Comparison of ENCODE assay signal across 9 mouse cellular contexts in the genomic region with DNA sequence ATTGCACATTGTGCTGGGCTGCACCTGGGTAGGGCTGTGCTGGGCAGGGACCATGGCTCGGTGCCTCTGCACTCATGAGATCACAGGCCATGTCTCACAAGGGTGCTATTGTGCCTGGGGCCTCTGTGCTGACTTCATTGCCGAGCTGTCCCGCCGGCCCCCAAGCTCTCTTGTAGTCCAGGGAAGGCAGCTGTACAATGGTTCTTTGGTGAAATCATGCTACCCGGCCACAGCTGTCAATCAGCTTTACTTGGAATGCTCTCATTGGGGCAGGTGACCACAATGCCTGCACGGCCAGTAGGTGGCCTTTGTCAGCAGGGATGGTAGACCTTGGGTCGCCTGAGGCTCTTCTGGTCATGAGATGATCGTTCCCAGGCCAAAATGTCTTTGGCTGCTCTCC.
A peak's percentile ranks its signal among the peaks of the same experiment; 100 is the strongest.
DNase-seq lines count a peak whose midpoint lies in the region; ATAC-seq lines count a peak whose summit lies in the region.
"Had no signal": no experiment of that assay in that cellular context is flagged by ENCODE, and none has a peak within 500 bp of the region (broad histone marks: within the 10 kb centered on the region; RNA-seq: fewer than 3 reads in every experiment).

No protein-coding gene starts in this region.

- ATAC-seq in intestine, embryonic 15.5 days = no peak

- H3K4me2 ChIP-seq in intestine, embryonic 15.5 days (replicated peaks) = no peak overlapping the region
- H3K4me2 ChIP-seq: limb, embryonic 13.5 days had no signal

- no peaks in the 10 kb centered on the region for H3K9me3 ChIP-seq in intestine, embryonic 15.5 days
- H3K9me3 ChIP-seq: limb, embryonic 13.5 days had no signal

- 80% methylated on average over 8 of the region's 8 CpGs for WGBS in intestine, embryonic 15.5 days

- no peaks in the 10 kb centered on the region for H3K36me3 ChIP-seq in intestine, embryonic 15.5 days
- H3K36me3 ChIP-seq: limb, embryonic 13.5 days had no signal

- H3K4me1 ChIP-seq in intestine, embryonic 15.5 days (replicated peaks) = no peaks in the 10 kb centered on the region

- H3K4me3 ChIP-seq in intestine, embryonic 15.5 days (replicated peaks) = no peak overlapping the region
- H3K4me3 ChIP-seq: limb, embryonic 13.5 days had no signal

- H3K9ac ChIP-seq in intestine, embryonic 15.5 days = no peak overlapping the region
- H3K9ac ChIP-seq: limb, embryonic 13.5 days had no signal

- DNase-seq in frontal cortex, adult 2 months (ENCODE audit: extremely low spot score in 1 of 2, low spot score in 1 of 2) = peak; percentile 25 to 40
- no peak for DNase-seq in frontal cortex, postnatal 14 days (ENCODE audit: low spot score in 2 of 2)
- DNase-seq in right cerebral cortex, adult 2 months (ENCODE audit: low spot score in 2 of 2) = peak; percentile 3 to 10
- no peak for DNase-seq in right cerebral cortex, postnatal 25 days
- DNase-seq in layer of hippocampus, postnatal 10 days (ENCODE audit: low spot score in 2 of 2) = peak; percentile 13 to 24
- DNase-seq in thymus, postnatal 25 days = no peak
- no peak for DNase-seq in kidney, adult 8-10 months

- H3K27ac ChIP-seq in intestine, embryonic 15.5 days = no peak overlapping the region
- H3K27ac ChIP-seq: limb, embryonic 13.5 days had no signal

- no peaks in the 10 kb centered on the region for H3K27me3 ChIP-seq in intestine, embryonic 15.5 days (replicated peaks)
- H3K27me3 ChIP-seq: limb, embryonic 13.5 days had no signal

Comparison
In these comparisons a context has a peak if more than half of its experiments do, and no peak if none do; other contexts are left out.
1. DNase-seq: peak in frontal cortex, adult 2 months (2 of 2), right cerebral cortex, adult 2 months (2 of 2) and layer of hippocampus, postnatal 10 days (2 of 2); none in frontal cortex, postnatal 14 days (0 of 2), right cerebral cortex, postnatal 25 days (single experiment), thymus, postnatal 25 days (single experiment) and kidney, adult 8-10 months (0 of 2).